Mouse (Mus musculus) Patski (cell line): ENCODE data around the gene Mrpl47. TPM values are rescaled to one million over a fixed set of nuclear protein-coding genes. Genes with fewer than 3 reads are reported as not detected.
"Not testable (repeated sequence)": the region's sequence is repeated elsewhere in the genome, so short reads cannot be mapped to it uniquely, and the experiment has no call there.

Experiments used
- ATAC-seq: fragments of 100-300 bp; one replicate; pipeline ENCODE4 v1.8.0; 2021
- CTCF ChIA-PET: fragments of 350-600 bp; sonication (Branson Sonifier 250); formaldehyde crosslinking; loops from one replicate; lab custom pipeline; 2022; ENCODE audit warnings: inconsistent platforms; lab: Charles Lee
- POLR2A ChIA-PET: fragments of 350-600 bp; sonication (Branson Sonifier 250); formaldehyde crosslinking; loops from one replicate; lab custom pipeline; 2022; ENCODE audit warnings: antibody characterized with exemption, inconsistent platforms; lab: Charles Lee
- DNase-seq: peaks from one replicate; pipeline ENCODE4 v3.0.0-alpha.2; 2011; ENCODE audit warnings: low read depth, low spot score
- H3K27me3 ChIP-seq: fragments of 371-371 bp; one replicate; pipeline ENCODE4 v1.5.1; 2021
- CTCF ChIP-seq: fragments of 100-300 bp; IDR thresholded peaks from one replicate; pipeline ENCODE4 v1.5.1; 2021
- in situ Hi-C: fragments of 300-500 bp; cut with MboI; formaldehyde crosslinking; loops from 3 replicates; pipeline ENCODE4 v1.11.1; 2018; ENCODE audit warnings: low pct_unique_long_range_greater_than_20kb, mixed read lengths
- polyA plus RNA-seq: library from polyadenylated mRNA; unstranded; gene quantifications from one replicate; pipeline ENCODE4 v1.2.3, GENCODE M21; 2021

Gene Mrpl47
- polyA plus RNA-seq, 1 experiment from 2014 or later = 43.5 TPM

DNA sequence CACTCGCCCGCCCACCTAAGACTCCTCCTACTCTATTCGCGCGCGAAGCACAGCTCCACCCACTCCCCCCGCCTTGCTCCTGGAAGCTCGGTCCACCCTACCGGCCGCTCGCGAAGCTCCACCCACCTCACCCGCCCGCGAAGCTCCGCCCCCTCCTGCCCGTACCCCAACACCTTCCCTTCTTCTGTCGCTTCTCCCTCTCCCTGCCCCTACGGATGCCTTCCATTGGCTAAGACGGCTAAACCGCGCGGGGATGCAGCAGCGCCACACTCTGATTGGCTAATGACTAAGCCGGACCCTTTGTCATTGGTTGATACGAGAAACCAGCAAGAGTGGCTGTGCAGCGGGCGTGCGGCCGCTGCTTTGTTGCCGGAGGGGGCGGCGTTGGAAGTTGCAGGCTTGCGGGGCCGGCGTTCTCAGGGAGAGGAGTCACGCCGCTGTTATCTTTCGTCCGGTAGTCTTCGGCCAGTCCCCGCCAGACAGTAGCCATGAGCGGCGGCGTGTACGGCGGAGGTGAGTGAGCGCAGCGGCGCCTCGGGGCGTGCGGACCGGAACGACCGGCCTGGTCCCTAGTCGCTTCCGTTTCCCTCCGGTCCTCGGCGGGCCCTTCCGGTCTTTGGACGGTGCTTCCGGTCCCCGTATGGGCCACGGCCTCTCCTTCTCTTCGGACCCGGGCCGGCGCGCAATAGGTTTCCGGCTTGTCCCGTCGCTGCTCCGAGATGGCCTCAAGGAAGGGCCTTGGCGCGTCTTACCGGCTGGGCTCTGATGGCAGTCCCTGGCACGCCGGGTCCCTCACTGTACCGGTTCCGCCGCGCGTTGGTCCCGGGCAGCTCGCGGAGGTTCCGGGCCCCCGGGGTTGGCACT is 28.8 kb downstream of the Mrpl47 start:
- in situ Hi-C loops = no loop called here
- peak; percentile 100 for ATAC-seq
- ChIA-PET CTCF (interaction anchor here (1.0 to 3.2 kb wide), 3 partner anchors 10 to 19 kb away, joined by 4 to 23 read pairs (median 8); no protein-coding TSS in a partner anchor), POLR2A (interaction anchor here (1.2 kb wide), 1 partner anchor 29 kb away, joined by 4 read pairs; the partner anchor contains the start of genes Mrpl47 and Ndufb5)
- H3K27me3 ChIP-seq = no peaks in the 10 kb centered on the region
- no peak for TF ChIP-seq CTCF
- DNase-seq = peak; percentile 100

GRCm38 (mm10) chr3:32708052-32708367 is 29.4 kb downstream of the Mrpl47 start:
- H3K27me3 ChIP-seq = no peaks in the 10 kb centered on the region
- ATAC-seq (no peak), DNase-seq (no peak)
- TF ChIP-seq CTCF = no peak
- POLR2A ChIA-PET = no interaction called here
- CTCF ChIA-PET = interaction anchor here (1.0 kb wide), 1 partner anchor 10 kb away, joined by 4 read pairs; no protein-coding TSS in a partner anchor
- in situ Hi-C loops = no loop called here

GRCm38 (mm10) chr3:32705647-32706348 is 31.6 kb downstream of the Mrpl47 start, which contains the start of gene Actl6a:
TSS of gene Actl6a (plus strand) at chr3:32706298.
- DNase-seq, ATAC-seq, in situ Hi-C loops, CTCF ChIA-PET, POLR2A ChIA-PET, H3K27me3 ChIP-seq: not testable (repeated sequence)

DNA sequence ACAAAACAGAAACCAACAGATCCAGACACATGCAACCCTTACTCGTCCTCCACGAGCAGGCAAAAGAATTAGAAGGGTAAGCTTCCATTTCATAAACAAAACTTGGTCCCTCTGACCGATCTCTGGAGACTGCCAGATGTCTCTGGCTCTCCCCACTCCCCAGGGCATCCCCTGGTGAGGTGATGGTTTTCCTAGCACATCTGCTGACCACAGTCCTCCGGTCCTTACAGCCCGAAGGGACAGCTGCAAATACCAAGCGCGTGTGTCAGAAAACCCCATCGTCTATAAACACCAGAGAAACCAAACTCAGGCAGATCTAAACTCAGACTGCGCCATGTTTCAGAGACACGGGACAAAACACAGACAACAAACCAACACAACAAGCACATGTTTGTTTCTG is 32.8 kb downstream of the Mrpl47 start:
- H3K27me3 ChIP-seq, DNase-seq, in situ Hi-C loops, ATAC-seq, POLR2A ChIA-PET: not testable (repeated sequence)
- CTCF ChIA-PET = interaction anchor here (1.1 kb wide), 1 partner anchor 9 kb away, joined by 3 read pairs; no protein-coding TSS in a partner anchor

- CTCF ChIA-PET = interaction anchor here (0.7 to 1.1 kb wide), 3 partner anchors 10 to 145 kb away, joined by 3 read pairs; no protein-coding TSS in a partner anchor
- POLR2A ChIA-PET, in situ Hi-C loops, DNase-seq, H3K27me3 ChIP-seq, ATAC-seq: not testable (repeated sequence)
These were observed 33.4 kb downstream of the Mrpl47 start for GRCm38 (mm10) chr3:32704021-32704420.

- POLR2A ChIA-PET = no interaction called here
- H3K27me3 ChIP-seq = peaks cover 10% of the 10 kb centered on the region
- in situ Hi-C loops = loop anchor here (5.0 to 10.0 kb wide), 3 partner anchors 91 to 906 kb away; no protein-coding TSS in a partner anchor
- ATAC-seq (peak; percentile 92), DNase-seq (peak; percentile 44)
- CTCF ChIA-PET = interaction anchor here (0.7 to 1.0 kb wide), 2 partner anchors 10 to 88 kb away, joined by 4 read pairs; no protein-coding TSS in a partner anchor
- peak; percentile 98 for TF ChIP-seq CTCF
These were observed 39.1 kb downstream of the Mrpl47 start for GRCm38 (mm10) chr3:32698228-32698863.

DNA sequence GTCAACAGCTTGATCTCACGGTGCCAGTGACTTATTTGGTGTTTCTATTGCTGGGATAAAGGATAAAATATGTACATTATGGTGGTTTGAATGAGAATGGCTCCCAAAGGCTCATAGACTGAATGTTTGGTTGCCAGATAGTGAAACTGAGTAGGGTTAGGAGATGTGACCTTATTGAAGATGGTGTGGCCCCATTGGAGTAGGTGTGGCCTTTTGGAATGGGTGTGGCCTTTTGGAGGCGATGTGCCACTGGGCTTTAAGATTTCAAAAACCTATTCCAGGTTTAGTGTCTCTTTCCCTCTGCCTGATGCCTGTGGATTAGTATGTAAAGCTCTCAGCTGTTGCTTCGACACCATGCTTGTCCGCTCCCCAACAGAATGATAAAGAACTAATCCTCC is 41.8 kb downstream of the Mrpl47 start:
- TF ChIP-seq CTCF = no peak
- in situ Hi-C loops = loop anchor here (5.0 to 10.0 kb wide), 3 partner anchors 88 to 903 kb away; no protein-coding TSS in a partner anchor

DNA sequence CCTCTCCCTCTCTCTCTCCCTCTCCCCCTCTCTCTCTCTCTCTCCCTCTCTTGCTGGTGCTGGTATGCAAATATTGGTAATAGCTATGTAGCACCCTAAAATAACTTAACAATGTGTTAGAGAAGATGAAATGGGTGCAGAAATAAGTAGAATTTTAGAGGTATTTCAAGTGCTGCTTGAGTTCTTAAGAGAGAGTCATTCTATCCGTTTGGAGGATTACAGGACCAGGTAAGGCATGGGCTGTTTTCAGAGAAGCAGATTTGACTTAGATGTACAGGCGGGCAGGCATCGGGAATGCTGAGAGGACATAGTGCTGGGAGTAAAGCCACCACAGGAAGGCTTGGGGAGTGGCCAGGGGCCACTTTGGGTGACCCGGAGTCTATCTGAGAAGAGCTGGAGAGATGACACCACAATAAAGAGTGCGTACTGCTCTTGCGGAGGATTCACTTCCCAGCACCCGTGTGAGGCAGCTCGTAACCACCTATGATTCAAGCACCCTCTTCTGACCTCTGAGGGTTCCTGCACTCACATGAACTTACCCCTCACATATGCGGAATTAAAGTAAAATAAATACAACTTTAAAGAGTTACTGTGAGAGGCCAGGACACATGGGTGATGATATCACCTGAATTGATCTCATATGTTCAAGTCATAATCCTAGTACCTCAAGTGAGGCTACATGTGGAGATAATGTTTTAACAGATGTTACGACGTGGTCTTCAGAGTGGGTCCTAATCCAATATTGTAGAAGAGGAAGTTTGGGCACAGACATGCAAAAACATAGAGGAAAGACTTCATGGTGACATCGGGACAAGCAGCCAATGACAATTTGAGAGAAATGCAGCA is 42.4 kb downstream of the Mrpl47 start:
- peak; percentile 15 for TF ChIP-seq CTCF
- POLR2A ChIA-PET = no interaction called here
- H3K27me3 ChIP-seq = peaks cover 16% of the 10 kb centered on the region
- CTCF ChIA-PET = interaction anchor here (1.8 to 3.1 kb wide), 2 partner anchors 25 to 85 kb away, joined by 3 to 9 read pairs; no protein-coding TSS in a partner anchor
- in situ Hi-C loops = loop anchor here (5.0 to 10.0 kb wide), 3 partner anchors 88 to 903 kb away; no protein-coding TSS in a partner anchor
- ATAC-seq = no peak
- DNase-seq = no peak

More for the DNA sequence above, 41.8 kb downstream of the Mrpl47 start:
- no peak for DNase-seq
- H3K27me3 ChIP-seq = peaks cover 16% of the 10 kb centered on the region
- CTCF ChIA-PET = interaction anchor here (1.8 to 3.1 kb wide), 2 partner anchors 26 to 85 kb away, joined by 3 to 9 read pairs; no protein-coding TSS in a partner anchor
- POLR2A ChIA-PET = no interaction called here
- ATAC-seq = no peak

DNA sequence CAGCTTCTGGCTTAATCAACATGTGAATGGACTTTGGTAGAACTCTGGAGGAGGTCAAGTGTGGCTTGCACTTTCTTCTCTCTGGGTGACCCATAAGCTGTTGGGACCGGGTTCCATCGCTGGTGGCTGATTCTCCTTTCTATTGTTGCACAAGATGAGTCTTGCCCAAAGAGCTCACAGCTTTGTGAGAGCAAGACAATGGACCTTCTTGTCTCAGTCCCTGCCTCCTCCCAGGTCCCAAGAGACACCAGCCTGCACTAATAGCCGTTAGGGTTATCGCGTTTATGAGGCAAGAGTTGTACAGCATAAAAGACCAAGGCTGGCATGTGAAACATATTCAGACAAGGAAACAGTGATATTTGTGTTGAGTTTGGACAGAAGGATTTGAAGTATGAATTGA is 43.2 kb downstream of the Mrpl47 start:
- DNase-seq (no peak), ATAC-seq (no peak)
- peaks cover 16% of the 10 kb centered on the region for H3K27me3 ChIP-seq
- CTCF ChIA-PET = interaction anchor here (3.1 kb wide), 1 partner anchor 84 kb away, joined by 9 read pairs; no protein-coding TSS in a partner anchor
- in situ Hi-C loops = loop anchor here (10.0 kb wide), 1 partner anchor 369 kb away; no protein-coding TSS in a partner anchor
- POLR2A ChIA-PET = no interaction called here
- TF ChIP-seq CTCF = no peak
